Mouse (Mus musculus): ENCODE data around the gene 2410141K09Rik.
"Not testable (repeated sequence)": the region's sequence is repeated elsewhere in the genome, so short reads cannot be mapped to it uniquely, and the experiment has no call there.

The 2410141K09Rik gene

GRCm38 (mm10) chr13:66441018-66441417 is at the start of gene 2410141K09Rik:
2410141K09Rik (minus strand) TSS chr13:66441118.
- DNase-seq (ENCODE audit: low spot score): not testable (repeated sequence)

- DNase-seq (ENCODE audit: low spot score): not testable (repeated sequence)
Measured at GRCm38 (mm10) chr13:66426858-66427257, 14.1 kb downstream of the 2410141K09Rik start.

GRCm38 (mm10) chr13:66414962-66415361 is 26.0 kb downstream of the 2410141K09Rik start:
- DNase-seq (ENCODE audit: low spot score): not testable (repeated sequence)

All from ovary, adult 18-20 months (tissue).